Mouse (Mus musculus) kidney, postnatal 25 days (tissue): Measurements from ENCODE around the gene Ubl5.
"Not testable (repeated sequence)": the region's sequence is repeated elsewhere in the genome, so short reads cannot be mapped to it uniquely, and the experiment has no call there.

ENCODE experiments used
- DNase-seq, 2 experiments: peaks; one replicate each; pipeline ENCODE4 v3.0.0; 2021; ENCODE audit warnings: mixed read lengths in 2 of 2

Gene Ubl5

DNA sequence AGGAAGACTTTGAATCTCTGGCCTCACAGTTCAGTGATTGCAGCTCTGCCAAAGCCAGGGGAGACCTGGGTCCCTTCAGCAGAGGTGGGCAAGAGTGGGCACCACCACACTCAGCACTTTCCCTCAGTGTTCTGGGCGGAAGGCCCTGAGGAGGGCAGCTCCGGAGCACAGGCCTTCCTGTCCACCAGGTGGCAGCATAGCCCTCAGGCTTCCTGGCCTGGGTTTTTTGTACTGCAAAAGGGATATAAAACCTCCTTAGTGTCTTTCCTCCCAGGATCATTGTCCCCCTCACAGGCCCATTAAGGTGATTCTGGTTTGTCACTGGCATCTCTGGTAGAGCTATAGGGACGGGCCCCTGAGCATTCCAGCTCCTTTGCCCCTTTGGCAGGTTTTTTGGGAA lies 19.6 kb downstream of the Ubl5 start:
- peak; percentile 60 to 78 for DNase-seq

- DNase-seq = no peak
These were observed 20.2 kb downstream of the Ubl5 start for GRCm38 (mm10) chr9:20662874-20663273.

DNA sequence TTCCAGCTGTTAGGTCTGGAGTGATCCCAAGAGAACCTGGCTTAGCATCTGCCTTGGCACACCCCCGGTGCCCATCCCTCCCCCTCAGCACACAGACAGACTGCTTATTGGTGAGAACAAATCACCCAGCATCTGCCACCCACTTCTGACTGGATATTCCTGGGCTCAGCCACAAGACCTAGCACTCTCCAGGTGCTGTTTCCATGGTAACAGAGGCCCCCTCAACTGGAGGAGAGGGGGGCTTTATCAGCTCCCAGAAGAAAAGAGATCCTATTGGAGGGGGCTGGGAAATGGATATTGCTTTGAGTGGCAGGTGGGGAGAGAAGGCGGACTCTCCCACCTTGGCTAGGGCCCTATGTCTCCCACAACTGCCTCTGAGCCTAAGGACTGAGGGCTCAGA lies 21.3 kb downstream of the Ubl5 start:
- no peak for DNase-seq

DNA sequence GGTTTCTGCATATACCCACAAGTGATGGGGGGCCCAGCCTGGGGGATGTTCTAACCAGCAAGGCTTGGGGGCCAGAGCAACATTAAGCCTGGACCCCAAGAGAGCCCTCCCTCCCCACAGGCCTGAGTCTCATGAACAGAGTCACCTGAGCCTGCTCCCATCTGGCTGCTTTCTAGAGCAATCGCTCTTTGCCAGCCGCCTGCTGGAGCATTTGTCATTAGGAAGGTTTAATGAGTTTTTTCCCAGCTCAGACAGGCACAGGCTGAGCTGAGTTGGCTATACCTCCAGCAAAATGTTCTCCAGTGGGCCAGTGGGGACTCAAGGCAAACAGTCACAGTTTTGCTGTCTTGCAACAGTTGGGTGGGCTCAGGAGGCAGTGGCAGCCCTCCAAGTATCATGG lies 21.7 kb downstream of the Ubl5 start:
- peak in 1 of 2 experiments; percentile 47 for DNase-seq

- no peak for DNase-seq
These were observed 22.4 kb downstream of the Ubl5 start for GRCm38 (mm10) chr9:20664982-20665637.

DNA sequence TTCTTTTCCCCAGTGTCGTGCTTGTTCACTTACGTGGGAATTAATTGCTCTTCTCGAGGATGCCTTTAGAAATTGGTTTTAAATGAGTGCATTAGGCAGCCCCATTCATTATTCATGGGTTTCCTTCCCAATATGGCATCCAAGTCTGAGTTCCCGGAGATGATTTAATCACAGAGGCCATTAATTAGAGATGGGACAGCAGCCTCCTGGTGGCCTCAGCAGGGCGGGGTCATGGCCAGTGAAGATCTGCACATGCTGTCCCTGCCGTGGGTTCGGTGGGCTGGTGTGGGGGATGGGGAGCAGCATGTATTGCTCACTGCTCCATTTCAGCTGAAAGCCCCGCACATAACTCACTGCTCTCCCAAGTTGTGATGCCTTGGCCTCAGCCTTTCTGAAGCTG lies 23.2 kb downstream of the Ubl5 start:
- no peak for DNase-seq

GRCm38 (mm10) chr9:20666510-20667034 lies 23.9 kb downstream of the Ubl5 start:
- DNase-seq = no peak

DNA sequence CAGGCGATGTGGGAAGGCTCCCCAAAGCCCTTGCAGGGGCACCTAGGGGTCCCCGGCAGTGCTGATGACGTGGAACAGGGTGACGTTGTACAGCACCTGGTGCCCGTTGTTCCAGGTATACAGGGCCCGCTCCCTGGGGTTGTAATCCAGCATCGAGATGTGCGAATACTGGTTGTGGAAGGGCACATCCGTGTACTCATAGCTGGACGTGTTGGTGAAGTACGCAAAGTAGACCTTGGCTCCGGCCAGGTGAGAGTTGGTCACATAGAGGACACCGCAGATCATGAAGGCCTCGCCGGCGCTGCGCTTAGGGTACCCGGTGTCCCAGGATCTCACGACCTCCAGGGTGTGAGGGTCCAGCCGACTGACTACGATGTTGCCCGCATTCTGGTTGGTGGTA lies 25.4 kb downstream of the Ubl5 start:
- DNase-seq = no peak

GRCm38 (mm10) chr9:20672047-20672446 lies 29.4 kb downstream of the Ubl5 start:
- no peak for DNase-seq

DNA sequence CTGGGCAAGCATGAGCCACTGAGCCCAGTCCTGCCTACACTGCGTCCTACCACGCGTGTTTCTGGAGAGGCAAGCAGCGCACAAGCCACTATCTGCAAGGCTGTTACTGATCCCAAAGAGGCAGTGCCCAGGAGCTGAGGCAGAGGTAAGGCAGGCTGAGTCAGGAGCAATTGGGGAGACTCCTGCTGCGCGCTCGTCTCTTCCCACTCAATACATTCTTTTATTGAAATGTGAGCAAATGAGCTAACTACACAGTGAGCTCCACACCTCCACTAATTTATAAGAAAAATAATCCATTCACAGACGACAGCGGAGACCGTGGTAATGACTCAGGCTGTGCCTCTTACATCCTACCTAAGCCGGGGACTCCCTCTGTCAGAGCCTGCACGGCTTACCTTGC lies 35.2 kb downstream of the Ubl5 start:
- no peak for DNase-seq

DNA sequence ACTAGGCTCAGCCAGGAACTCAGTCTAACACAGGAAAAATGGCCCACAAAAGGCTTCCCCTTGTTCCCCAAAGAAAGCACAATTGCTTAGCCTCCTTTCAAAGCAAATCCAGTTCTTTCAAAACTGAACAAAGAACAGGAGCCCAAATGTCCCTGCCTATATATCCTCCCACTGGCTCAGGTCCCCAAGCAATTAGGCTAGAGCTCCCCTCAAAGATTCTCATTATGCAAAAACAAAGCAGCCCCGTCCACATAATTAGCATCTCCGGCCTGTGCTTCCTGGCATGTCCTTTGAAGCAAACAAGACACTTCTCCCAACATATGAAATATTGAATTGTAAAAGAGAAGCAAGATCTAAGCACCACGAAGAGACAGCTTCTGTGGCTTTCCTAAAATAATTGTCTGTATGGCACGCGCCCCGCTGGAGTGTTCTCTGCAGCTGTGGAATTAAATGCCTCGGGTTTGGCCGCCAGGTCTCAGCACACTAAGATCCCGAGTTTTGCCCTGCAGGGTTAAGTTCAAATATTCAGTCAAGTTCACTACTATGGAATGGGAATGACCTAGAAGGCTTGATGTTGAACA lies 37.8 kb downstream of the Ubl5 start:
- DNase-seq = no peak

DNA sequence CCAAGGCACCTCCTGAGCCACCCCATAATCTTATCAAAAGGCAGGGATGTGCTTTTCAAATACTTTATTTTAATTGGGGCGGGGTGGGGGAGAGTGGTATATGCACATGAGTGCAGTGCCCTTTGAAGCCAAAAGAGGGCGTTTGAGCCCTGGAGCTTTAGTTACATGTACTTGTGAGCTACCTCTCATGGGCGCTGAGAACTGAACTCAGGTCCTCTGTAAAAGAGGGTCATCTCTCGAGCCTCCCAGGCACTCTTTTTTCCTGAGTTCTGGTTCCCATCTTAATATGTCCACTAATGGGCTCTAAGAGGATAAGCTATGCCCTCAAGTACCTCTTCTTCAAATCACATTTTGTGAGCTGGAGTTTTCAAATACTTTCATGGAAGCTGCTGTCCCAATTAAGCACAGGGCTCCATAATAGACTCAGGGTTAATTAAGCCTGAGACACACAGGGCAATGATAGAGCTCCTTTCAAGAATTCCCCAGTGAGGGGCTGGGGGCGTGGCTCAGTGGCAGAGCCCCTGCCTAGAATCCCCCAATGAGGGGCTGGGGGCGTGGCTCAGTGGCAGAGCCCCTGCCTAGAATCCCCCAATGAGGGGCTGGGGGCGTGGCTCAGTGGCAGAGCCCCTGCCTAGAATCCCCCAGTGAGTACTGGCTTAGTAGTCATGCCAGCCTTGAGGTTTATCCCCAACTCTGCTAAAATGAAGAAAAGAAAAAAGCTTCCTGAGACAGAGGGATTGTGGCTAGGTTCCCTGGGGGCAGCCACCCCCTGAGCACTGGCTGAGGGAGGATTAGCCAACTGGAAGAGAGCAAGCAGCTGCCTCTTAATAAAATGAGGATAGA lies 39.1 kb downstream of the Ubl5 start:
- DNase-seq = no peak

DNA sequence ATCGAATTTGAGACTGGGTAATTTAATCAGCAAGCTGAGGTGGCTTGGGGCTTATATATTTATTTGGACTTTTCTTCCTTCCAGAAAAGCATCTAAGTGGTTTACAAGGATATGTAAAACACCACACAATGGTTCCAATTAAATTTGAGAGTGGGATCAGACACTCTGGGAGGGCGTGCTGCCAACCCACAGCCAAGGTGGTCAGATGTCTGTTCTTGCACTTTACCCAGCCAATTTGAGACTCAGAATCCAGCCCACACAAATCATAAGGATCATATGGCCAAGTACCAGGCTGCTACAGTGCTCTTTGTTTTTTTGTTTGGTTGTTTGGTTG lies 39.7 kb downstream of the Ubl5 start:
- no peak for DNase-seq

DNA sequence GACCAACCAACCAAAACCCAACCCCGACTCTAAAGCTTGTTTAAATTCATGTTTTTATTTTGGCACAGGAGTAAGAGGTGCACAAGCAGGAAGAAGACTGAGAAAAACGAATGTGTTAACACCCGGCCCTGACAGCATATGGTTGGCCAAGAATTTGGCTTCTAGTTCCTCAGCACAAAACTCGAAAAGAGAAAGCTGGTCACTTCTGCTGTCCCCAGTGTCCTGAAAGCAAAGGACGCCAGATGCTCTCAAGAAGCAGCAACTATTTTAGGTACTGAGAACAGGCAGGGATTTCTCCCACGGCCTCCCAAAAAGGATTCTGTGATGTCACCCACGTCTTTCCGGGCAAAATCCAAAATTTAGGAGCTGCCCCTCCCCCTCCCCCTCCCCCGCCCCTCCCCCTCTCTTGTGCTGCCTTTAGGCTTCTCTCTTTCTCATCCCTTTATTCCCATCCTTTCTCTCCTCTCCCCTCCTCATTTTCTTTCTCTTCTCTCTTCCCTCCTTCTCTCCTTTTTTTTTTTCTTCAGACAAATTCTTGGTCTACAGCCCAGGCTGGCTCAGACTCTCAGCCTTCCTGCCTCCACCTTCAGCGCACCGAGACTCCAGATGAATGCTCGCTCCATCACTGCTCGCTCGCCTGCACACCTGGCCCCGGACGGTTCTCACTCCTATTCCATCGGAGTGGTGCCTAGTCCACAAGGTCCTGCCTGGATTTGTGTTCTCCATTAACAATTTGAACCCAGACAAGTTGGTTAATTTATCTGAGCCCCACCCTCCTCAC lies 42.6 kb downstream of the Ubl5 start:
- DNase-seq = no peak

- DNase-seq = no peak
These were observed 46.7 kb downstream of the Ubl5 start for GRCm38 (mm10) chr9:20689403-20689802.

DNA sequence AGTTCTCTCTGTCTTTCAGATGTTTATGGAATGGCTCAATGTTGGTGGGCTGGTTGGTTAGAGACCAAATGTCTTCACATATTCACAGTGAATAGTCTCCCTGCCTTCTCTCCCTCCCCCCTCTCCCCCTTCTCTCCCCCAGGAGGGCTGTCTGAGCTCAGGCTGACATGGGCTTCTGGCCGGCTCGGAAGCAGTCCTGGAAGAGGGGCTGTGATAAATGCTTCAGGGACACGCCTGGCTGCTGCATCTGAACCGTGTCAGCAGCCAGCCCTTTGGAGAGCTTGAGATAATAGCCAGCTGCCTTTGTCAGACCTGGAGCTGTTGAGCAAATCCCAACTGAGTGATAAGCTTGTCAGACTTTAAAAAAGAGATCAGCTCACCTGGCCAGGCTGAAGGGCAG lies 47.2 kb downstream of the Ubl5 start:
- DNase-seq = no peak

- DNase-seq = not testable (repeated sequence)
These were observed 47.8 kb downstream of the Ubl5 start for GRCm38 (mm10) chr9:20690449-20690848.

GRCm38 (mm10) chr9:20692863-20693262 lies 50.2 kb downstream of the Ubl5 start:
- no peak for DNase-seq

GRCm38 (mm10) chr9:20694721-20695235 lies 52.1 kb downstream of the Ubl5 start:
- no peak for DNase-seq

DNA sequence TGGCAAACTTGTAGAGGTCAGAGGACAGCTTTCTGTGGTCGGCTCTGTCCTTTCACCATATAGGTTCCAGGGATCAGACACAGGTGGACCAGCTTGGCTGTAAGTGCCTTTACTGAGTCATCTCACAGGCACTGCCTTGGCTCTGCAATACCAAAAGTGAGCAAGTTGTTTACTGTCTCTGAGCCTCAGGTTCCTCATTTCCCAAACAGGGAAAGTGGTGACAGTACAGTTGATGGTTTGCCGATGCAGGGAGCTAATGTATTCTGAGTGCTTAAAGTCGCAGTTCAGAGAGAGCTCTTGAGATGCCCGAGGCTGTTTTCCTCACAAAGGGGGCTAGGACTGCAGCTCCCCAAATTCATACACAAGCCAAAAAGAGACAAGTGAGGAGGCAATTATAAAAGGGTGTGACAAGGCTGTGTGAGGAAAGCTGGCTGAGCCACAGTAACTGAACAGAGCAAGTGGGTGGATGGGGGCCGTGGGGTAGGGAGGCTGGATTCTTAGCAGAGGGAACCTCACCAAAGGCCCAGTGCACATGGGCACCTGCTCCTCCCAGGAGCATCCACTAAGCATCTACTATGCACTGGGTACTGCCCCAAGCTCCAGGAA lies 53.5 kb downstream of the Ubl5 start:
- DNase-seq = no peak
